Mouse (Mus musculus) olfactory bulb, adult 2 months (tissue): ENCODE data around the gene Ndufv1.

Experiments
- CTCF ChIP-seq: fragments of 200-500 bp; IDR thresholded peaks from 2 replicates; pipeline ENCODE4 v1.5.1; 2012; ENCODE audit warnings: low read depth, mild to moderate bottlenecking, low read length, moderate library complexity; ENCODE audit not compliant: insufficient read depth
- POLR2A ChIP-seq: fragments of 200-500 bp; IDR thresholded peaks from 2 replicates; pipeline ENCODE4 v1.6.1; 2012; ENCODE audit warnings: mild to moderate bottlenecking, low read depth, low read length, moderate library complexity; ENCODE audit not compliant: insufficient read depth

GRCm38 (mm10) chr19:4059069-4059740 is 46.6 kb upstream of the Ndufv1 start, which contains the start of gene Gstp3:
- TF ChIP-seq CTCF (no peak), POLR2A (no peak)
